In genomic region chr11:23259073-23259472, GRCm38 (mm10) we compare ENCODE assay signal across 12 mouse cellular contexts. TPM values are rescaled to one million over a fixed set of nuclear protein-coding genes. Genes with fewer than 3 reads are reported as not detected.
DNase-seq lines count a peak whose midpoint lies in the region; ATAC-seq and TF ChIP-seq lines count a peak whose summit lies in the region.
"Had no signal": no experiment of that assay in that cellular context is flagged by ENCODE, and none has a peak within 500 bp of the region (broad histone marks: within the 10 kb centered on the region; RNA-seq: fewer than 3 reads in every experiment).

No protein-coding gene starts in this region.

- no peak for TF ChIP-seq POLR2A in kidney, adult 2 months (IDR thresholded peaks at IDR 0.05; ENCODE audit: low read depth, low read length)

- no peak for TF ChIP-seq CTCF in kidney, adult 2 months (conservative IDR thresholded peaks at IDR 0.05; ENCODE audit: insufficient read depth, insufficient read length, low read depth, low read length)

- no peak for DNase-seq in forebrain, embryonic 10.5 days (ENCODE audit: extremely low spot score, low spot score)
- DNase-seq in kidney, adult 2 months, result no peak
- no peak for DNase-seq in retina, embryonic 14.5 days (ENCODE audit: low spot score)
- DNase-seq in MN1 (ENCODE audit: low spot score), result no peak
- DNase-seq: cerebellum, adult 9-11 months; heart, postnatal 10 days had no signal

- no peak overlapping the region for H3K27ac ChIP-seq in forebrain, embryonic 10.5 days
- no peak overlapping the region for H3K27ac ChIP-seq in forebrain, embryonic 15.5 days (replicated peaks)
- H3K27ac ChIP-seq in kidney, embryonic 14.5 days (ENCODE audit: low read depth, low read length), result no peak overlapping the region
- H3K27ac ChIP-seq in kidney, adult 2 months (ENCODE audit: insufficient read depth, low read depth, low read length), result no peak overlapping the region
- no peak overlapping the region for H3K27ac ChIP-seq in embryonic facial prominence, embryonic 12.5 days
- H3K27ac ChIP-seq in liver, embryonic 15.5 days (replicated peaks), result no peak overlapping the region

- peaks cover 56% of the 10 kb centered on the region for H3K36me3 ChIP-seq in forebrain, embryonic 10.5 days (replicated peaks)
- H3K36me3 ChIP-seq in forebrain, embryonic 15.5 days, result peaks cover 15% of the 10 kb centered on the region
- peaks cover 28% of the 10 kb centered on the region; the same call in 1 of the 2 replicates for H3K36me3 ChIP-seq in kidney, embryonic 14.5 days (ENCODE audit: control insufficient read depth, insufficient read depth, low read length)
- H3K36me3 ChIP-seq in kidney, adult 2 months (ENCODE audit: control insufficient read depth, insufficient read depth, low read length), result 0 out of 2 replicates have a peak, but pooled peaks cover 2% of the 10 kb centered on the region
- H3K36me3 ChIP-seq in embryonic facial prominence, embryonic 12.5 days, result peaks cover 27% of the 10 kb centered on the region
- H3K36me3 ChIP-seq in liver, embryonic 15.5 days (replicated peaks), result peaks cover 42% of the 10 kb centered on the region

- no peak overlapping the region for H3K4me2 ChIP-seq in forebrain, embryonic 15.5 days (replicated peaks)
- H3K4me2 ChIP-seq in kidney, embryonic 14.5 days (replicated peaks; ENCODE audit: low read depth, low read length), result no peak overlapping the region
- H3K4me2 ChIP-seq in embryonic facial prominence, embryonic 12.5 days (replicated peaks), result peak overlapping the region; percentile 23
- peak overlapping the region; percentile 90 for H3K4me2 ChIP-seq in liver, embryonic 15.5 days

- ATAC-seq in forebrain, embryonic 15.5 days (replicated peaks), result no peak
- no peak for ATAC-seq in kidney, embryonic 14.5 days (ENCODE audit: low FRiP score, low TSS enrichment)
- no peak for ATAC-seq in embryonic facial prominence, embryonic 12.5 days (ENCODE audit: insufficient number of reproducible peaks, insufficient read depth, low FRiP score, low TSS enrichment)
- ATAC-seq in liver, embryonic 15.5 days (ENCODE audit: insufficient read depth), result no peak
- ATAC-seq: Patski had no signal

- peaks cover 31% of the 10 kb centered on the region for H3K4me1 ChIP-seq in forebrain, embryonic 10.5 days
- H3K4me1 ChIP-seq in forebrain, embryonic 15.5 days, result peaks cover 25% of the 10 kb centered on the region
- peaks cover 5% of the 10 kb centered on the region; the same call in 1 of the 2 replicates for H3K4me1 ChIP-seq in kidney, embryonic 14.5 days (ENCODE audit: control insufficient read depth, insufficient read depth, low read length)
- H3K4me1 ChIP-seq in kidney, adult 2 months (ENCODE audit: control insufficient read depth, insufficient read depth, low read length), result peaks cover 5% of the 10 kb centered on the region; the same call in 1 of the 2 replicates
- H3K4me1 ChIP-seq in embryonic facial prominence, embryonic 12.5 days, result peaks cover 13% of the 10 kb centered on the region
- peaks cover 54% of the 10 kb centered on the region for H3K4me1 ChIP-seq in liver, embryonic 15.5 days (replicated peaks)

- 94% methylated on average over 4 of the region's 4 CpGs for WGBS in forebrain, embryonic 10.5 days
- 91% methylated on average over 4 of the region's 4 CpGs for WGBS in forebrain, embryonic 15.5 days
- WGBS in kidney, embryonic 14.5 days, result 96% methylated on average over 4 of the region's 4 CpGs
- 84% methylated on average over 4 of the region's 4 CpGs for WGBS in kidney, adult 2 months
- WGBS in embryonic facial prominence, embryonic 12.5 days, result 92% methylated on average over 4 of the region's 4 CpGs
- WGBS in liver, embryonic 15.5 days (ENCODE audit: insufficient replicate concordance), result 78% methylated on average over 4 of the region's 4 CpGs

- H3K9me3 ChIP-seq in forebrain, embryonic 10.5 days, result 0 out of 2 replicates have a peak, but pooled peaks cover 3% of the 10 kb centered on the region
- no peaks in the 10 kb centered on the region for H3K9me3 ChIP-seq in forebrain, embryonic 15.5 days
- H3K9me3 ChIP-seq in kidney, embryonic 14.5 days (ENCODE audit: control insufficient read depth, low read length), result no peaks in the 10 kb centered on the region
- no peaks in the 10 kb centered on the region for H3K9me3 ChIP-seq in embryonic facial prominence, embryonic 12.5 days
- no peaks in the 10 kb centered on the region for H3K9me3 ChIP-seq in liver, embryonic 15.5 days (replicated peaks)
- H3K9me3 ChIP-seq: megakaryocyte, embryonic 14.5 days had no signal

- no peak overlapping the region for H3K9ac ChIP-seq in forebrain, embryonic 15.5 days (replicated peaks)
- H3K9ac ChIP-seq in kidney, embryonic 14.5 days (ENCODE audit: low read depth, low read length), result no peak overlapping the region
- H3K9ac ChIP-seq in embryonic facial prominence, embryonic 12.5 days, result no peak overlapping the region
- peak overlapping the region; percentile 28; the same call in 1 of the 2 replicates for H3K9ac ChIP-seq in liver, embryonic 15.5 days

- H3K4me3 ChIP-seq in forebrain, embryonic 10.5 days, result peak overlapping the region; percentile 84; the same call in 1 of the 2 replicates
- H3K4me3 ChIP-seq in forebrain, embryonic 15.5 days, result no peak overlapping the region
- peak overlapping the region; percentile 8; the same call in 1 of the 2 replicates for H3K4me3 ChIP-seq in kidney, embryonic 14.5 days (ENCODE audit: low read length)
- no peak overlapping the region for H3K4me3 ChIP-seq in kidney, adult 2 months (ENCODE audit: insufficient read depth, low read depth, low read length)
- H3K4me3 ChIP-seq in embryonic facial prominence, embryonic 12.5 days, result peak overlapping the region; percentile 11; the same call in 1 of the 2 replicates
- H3K4me3 ChIP-seq in liver, embryonic 15.5 days (replicated peaks), result peak overlapping the region; percentile 96
- H3K4me3 ChIP-seq: megakaryocyte, embryonic 14.5 days had no signal

- H3K27me3 ChIP-seq in forebrain, embryonic 10.5 days (ENCODE audit: poor library complexity, severe bottlenecking), result no peaks in the 10 kb centered on the region
- no peaks in the 10 kb centered on the region for H3K27me3 ChIP-seq in forebrain, embryonic 15.5 days
- no peaks in the 10 kb centered on the region for H3K27me3 ChIP-seq in kidney, embryonic 14.5 days (ENCODE audit: control insufficient read depth, insufficient read depth, low read length)
- H3K27me3 ChIP-seq in kidney, adult 2 months (replicated peaks; ENCODE audit: control insufficient read depth, insufficient read depth, low read length), result no peaks in the 10 kb centered on the region
- no peaks in the 10 kb centered on the region for H3K27me3 ChIP-seq in embryonic facial prominence, embryonic 12.5 days
- H3K27me3 ChIP-seq in liver, embryonic 15.5 days, result no peaks in the 10 kb centered on the region
- H3K27me3 ChIP-seq: megakaryocyte, embryonic 14.5 days; Patski had no signal

RNA-seq across cellular contexts. Expression of gene Xpo1, which starts 3.2 kb away (rescaled TPM):
- 135 and 146 TPM in 2 replicates for polyA plus RNA-seq in forebrain, embryonic 10.5 days (2016; fragmentation: Nextera tagmentation; extraction: Ambion mirVana)
- 94.2 and 97.0 TPM in 2 replicates for polyA plus RNA-seq in forebrain, embryonic 15.5 days (2015; fragmentation: Nextera tagmentation; extraction: Ambion mirVana)
- polyA plus RNA-seq in kidney, embryonic 14.5 days (2014; fragmentation: Nextera tagmentation; extraction: Ambion mirVana), result 77.9 and 149 TPM in 2 replicates
- 3.5 and 5.3 TPM in 2 replicates for polyA plus RNA-seq in kidney, adult 2 months (2012; rRNA removed)
- polyA plus RNA-seq in embryonic facial prominence, embryonic 12.5 days (2016; fragmentation: Nextera tagmentation; extraction: Ambion mirVana), result 177 and 182 TPM in 2 replicates
- 40.7 and 42.3 TPM in 2 replicates for polyA plus RNA-seq in liver, embryonic 15.5 days (2015; fragmentation: Nextera tagmentation; extraction: Ambion mirVana)

RNA-seq across cellular contexts. Expression of gene Usp34, which starts 47.6 kb away (rescaled TPM):
- 21.7 and 26.1 TPM in 2 replicates for polyA plus RNA-seq in forebrain, embryonic 10.5 days (2016; fragmentation: Nextera tagmentation; extraction: Ambion mirVana)
- polyA plus RNA-seq in forebrain, embryonic 15.5 days (2015; fragmentation: Nextera tagmentation; extraction: Ambion mirVana), result 31.1 and 32.6 TPM in 2 replicates
- 33.9 and 45.5 TPM in 2 replicates for polyA plus RNA-seq in kidney, embryonic 14.5 days (2014; fragmentation: Nextera tagmentation; extraction: Ambion mirVana)
- polyA plus RNA-seq in kidney, adult 2 months (2012; rRNA removed), result 8.3 and 10.3 TPM in 2 replicates
- 30.5 and 30.7 TPM in 2 replicates for polyA plus RNA-seq in embryonic facial prominence, embryonic 12.5 days (2016; fragmentation: Nextera tagmentation; extraction: Ambion mirVana)
- 7.7 and 8.3 TPM in 2 replicates for polyA plus RNA-seq in liver, embryonic 15.5 days (2015; fragmentation: Nextera tagmentation; extraction: Ambion mirVana)

Comparison
In these comparisons a context has a peak if more than half of its experiments do, and no peak if none do; other contexts are left out.
1. H3K4me3 ChIP-seq: peak in forebrain, embryonic 10.5 days (single experiment), kidney, embryonic 14.5 days (single experiment), embryonic facial prominence, embryonic 12.5 days (single experiment) and liver, embryonic 15.5 days (single experiment); none in forebrain, embryonic 15.5 days (single experiment) and kidney, adult 2 months (single experiment).
2. H3K4me2 ChIP-seq: peak in embryonic facial prominence, embryonic 12.5 days (single experiment) and liver, embryonic 15.5 days (single experiment); none in forebrain, embryonic 15.5 days (single experiment) and kidney, embryonic 14.5 days (single experiment).